Mouse (Mus musculus): ENCODE measurements around the gene Cpne4.

The Cpne4 gene

DNA sequence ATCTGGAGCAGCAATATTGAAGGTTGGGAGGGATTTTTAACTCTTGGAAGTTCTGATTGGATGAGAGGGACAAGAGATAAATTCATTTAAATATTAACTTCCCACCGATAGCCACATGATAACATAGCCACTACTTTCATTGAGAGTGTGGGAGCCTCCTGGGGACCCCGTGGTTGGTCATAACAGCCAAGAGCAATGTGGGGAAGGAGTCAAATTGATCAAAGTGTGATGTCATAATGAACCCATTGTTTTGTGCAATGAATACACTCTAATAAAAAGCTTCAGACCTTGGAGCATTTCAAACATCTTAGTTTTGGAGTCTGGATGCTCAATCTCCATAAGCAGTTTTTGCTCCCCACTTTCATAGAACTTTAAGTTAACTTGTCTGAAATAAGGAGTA is at the start of gene Cpne4:
Gene Cpne4 (plus strand): TSS at position 301 of the 400 bp plus-strand sequence.
- no peak for DNase-seq

DNA sequence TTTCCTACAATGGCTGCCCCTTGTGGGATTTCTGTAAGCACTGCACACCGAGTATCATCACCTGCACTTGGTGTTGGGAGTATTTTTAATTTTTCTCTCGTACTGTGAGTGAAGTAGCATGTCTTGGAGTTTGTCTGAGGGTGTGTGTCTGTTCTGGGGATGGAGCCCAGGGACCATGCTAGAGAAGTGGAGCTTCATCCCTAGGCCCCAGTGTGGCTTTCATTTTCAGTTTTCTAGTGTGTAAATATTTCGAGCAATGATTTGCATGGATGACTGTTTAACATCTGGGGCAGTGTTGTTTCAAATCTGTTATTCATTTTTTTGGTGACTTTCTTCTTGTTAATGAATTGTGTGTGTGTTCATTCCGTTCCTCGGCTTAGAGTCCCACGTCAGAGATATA is 31.9 kb upstream of the Cpne4 start:
- no peak for DNase-seq

DNA sequence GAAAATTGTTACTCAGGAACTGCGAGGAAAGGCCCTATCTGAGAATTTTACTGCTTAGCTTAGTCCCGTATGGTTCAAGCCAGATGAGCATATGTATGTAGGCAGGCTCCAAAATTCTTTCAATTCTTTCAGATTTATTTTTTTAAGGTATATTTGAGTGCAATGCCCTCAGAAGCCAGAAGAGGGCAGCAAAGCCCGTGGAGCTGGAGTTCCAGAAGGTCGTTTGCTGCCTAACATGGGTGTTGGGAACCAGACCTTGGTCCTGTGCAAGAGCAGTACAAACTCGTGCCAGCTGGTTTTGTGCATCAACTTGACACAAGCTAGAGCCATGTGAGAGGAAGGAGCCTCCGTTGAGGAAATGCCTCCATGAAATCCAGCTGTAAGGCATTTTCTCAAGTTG is 11.6 kb upstream of the Cpne4 start:
- no peak for DNase-seq

DNA sequence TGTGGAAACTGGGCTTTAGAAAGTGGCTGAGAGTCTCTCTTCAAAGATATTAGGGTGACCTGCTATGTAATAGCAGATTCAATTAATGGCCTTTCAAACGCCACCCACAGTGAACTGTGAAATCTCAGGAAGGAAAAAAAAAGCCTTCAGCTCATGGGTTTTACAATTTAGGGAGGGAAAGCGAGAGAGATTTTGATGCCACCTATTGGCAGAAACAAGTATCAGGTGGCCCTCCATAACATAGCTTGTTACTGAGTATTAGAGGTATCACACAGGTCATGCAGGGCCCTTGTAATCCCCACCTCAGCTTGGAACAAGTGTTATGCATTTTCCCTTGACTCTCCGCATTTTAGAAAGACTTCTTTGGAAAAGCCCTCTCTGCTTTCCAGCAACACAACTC is 18.7 kb downstream of the Cpne4 start:
- no peak for DNase-seq

DNA sequence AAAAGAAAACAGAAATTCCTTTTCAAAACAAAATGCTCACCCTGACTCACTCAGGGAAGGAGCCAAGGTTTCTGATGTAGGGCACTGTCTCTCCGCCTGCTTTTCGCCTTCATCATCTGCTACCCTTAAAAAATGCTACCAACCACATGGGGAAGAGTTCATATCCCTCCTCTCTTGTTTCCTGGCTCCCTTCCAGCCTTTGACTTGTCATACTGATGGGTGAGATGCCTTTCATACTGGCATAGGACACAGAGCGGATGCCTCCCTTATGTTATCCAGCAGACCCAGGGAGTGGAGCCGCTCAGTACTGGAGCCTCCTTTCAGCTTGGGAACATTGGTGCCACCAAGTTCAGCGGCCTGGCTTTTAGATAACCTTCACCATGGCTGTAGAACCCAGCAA is 19.4 kb downstream of the Cpne4 start:
- DNase-seq, result no peak

DNA sequence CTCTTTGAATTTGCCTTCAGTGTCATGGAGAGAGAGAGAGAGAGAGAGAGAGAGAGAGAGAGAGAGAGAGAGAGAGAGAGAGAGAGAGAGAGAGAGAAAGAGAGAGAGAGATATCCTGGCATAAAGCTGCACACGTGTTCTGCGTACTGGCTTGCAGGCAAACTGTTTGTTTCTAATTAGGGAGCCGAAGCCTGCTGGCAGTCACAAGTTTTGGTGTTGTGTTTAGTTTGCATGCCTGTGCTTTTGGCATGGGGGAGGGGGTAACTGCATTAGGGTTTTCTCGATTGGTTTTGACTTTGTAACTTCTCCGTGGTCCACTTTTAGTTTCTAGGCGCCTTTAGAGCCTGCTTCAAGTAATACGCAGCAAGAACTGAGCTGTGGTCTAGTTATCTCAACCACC is 20.0 kb downstream of the Cpne4 start:
- DNase-seq, result no peak

DNA sequence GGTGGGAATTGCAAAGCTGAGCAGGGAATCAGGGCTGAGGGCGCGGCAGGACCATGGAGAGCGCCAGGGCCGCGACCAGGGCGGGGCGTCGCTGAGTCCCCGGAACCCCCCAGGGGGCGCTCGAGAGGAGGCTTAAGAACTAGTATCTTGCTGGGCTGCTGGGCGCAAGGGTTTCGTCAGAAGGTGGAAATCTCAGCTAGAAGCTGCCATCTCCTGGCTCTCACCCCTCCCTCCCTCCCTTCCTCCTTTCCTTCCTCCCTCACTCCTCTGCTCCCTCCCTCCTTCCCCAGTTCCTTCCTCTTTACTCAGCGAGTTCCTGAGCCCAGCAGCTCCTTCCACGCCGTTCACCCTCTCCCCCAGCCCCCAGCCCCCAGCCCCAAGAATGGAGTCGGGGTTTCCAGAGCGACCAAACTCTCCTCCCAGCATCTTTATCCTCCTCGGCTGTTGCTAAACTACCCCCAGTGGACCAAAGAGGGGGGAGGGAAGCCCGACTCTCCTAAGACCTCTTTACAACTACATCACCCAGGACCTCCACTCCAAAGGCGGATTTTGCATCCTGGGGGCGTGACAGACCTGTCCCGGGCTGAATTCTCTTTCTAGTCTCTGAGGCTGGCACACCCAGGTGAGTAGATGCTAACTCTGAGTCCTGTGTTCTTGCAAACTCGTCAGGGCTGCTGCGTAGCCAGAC is 22.5 kb downstream of the Cpne4 start:
- peak; percentile 93 for DNase-seq

DNA sequence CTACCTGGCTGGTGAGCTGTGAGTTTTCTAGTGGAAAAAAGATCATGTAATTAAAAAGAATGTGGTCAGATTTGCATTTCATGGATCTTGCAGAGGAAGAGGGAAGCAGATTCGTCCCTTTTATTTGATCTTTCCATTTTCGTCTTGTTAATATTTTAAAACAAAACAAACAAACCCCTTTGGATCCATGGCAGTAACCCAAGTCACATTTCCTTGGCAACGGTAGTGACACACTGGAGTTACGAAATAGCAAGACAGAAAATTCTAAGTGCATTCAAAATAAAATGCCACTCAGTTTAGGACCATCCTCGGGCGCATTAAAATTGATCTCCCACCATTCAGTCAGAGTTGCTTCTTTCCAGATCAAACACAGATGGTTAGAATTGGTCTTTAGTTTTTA is 25.8 kb downstream of the Cpne4 start:
- no peak for DNase-seq

DNA sequence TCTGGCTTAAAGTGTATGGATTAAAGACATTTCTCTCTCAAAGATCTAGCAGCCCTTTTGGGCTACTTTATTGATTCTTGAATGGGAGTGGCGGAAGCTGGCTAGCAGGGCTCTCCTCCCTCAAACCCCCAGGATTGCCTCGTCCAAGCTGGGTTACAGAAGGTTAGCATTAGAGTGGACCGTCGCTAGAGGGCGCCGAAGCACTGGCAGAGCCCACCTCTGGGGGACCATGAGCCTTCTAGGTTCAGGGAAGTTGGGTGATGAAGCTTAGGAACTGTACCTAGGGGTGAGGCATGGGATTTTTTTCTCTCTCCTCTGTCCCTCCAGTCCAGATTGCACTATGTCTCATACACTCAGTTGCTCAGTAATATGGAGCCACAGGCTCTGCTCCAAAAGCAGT is 27.4 kb downstream of the Cpne4 start:
- DNase-seq, result peak; percentile 85

DNA sequence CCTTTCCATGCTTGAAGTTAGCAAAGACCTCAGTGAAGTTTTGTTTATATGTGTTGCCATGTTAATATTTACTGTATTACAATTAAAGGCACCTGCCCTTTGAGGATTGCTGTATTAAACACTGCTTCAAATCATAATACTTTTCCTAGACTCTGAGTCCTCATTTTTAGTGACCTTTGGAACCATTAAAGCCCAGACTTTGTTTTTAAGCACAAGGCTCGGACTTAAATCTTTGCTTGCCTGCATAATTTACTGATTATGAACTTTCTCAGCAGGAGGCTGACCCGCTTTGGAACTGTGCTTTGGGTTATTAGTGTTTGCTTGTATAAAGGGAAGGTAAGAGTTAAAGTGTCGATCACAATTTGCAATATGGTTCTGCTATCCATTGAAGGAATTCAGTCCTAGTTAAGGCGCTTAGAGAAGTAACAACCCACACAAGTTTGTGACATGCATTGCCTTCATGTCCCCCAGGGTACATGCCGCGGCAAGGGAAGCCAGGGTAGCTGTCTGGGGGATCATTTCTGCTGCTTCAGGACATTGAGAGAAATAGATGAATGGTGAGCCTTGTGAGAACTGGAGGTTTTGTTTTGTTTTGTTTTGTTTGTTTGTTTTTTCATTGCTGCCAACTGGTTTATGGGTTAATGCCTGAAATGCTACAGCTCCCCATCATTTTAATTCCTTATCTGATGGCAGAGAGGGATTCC is 35.0 kb downstream of the Cpne4 start:
- DNase-seq, result no peak

DNA sequence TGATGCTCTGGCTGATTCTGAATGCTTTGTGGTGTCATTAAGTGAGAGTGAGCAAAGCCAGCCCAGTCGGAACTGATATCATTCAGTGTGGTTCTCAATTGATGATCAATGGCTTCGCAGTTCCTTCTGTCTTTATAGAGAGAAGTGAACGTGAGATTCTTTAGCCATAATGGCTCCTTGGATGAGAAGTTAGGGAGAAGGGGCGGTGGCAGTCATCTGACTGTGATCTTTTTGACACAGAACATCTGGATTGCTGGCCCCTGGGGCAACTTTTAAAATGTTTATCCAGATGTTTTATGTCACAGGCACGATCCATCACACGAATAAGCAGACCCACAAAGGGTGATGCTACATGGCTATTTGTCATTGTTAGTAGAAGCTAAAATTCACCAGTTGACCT is 35.6 kb downstream of the Cpne4 start:
- DNase-seq, result no peak

DNA sequence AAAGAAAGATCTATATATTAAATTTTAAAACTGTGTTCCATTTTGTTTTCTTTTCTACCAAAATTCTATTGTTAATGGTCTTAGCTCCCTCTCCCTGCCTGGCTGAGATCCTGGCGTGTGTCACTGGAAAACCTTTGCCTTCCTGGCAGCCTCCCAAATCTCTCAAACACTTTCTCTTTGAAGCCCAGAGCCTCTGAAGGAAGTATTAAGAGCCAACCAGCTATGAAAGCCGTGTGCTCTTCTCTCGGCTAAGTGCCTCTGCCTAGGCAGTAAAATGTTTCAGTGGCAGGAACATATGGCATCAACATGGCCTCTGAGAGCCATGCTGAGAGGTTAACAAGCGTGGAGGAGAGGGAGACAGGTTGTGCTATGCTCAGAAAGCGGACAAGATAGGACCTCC is 47.5 kb downstream of the Cpne4 start:
- no peak for DNase-seq

DNA sequence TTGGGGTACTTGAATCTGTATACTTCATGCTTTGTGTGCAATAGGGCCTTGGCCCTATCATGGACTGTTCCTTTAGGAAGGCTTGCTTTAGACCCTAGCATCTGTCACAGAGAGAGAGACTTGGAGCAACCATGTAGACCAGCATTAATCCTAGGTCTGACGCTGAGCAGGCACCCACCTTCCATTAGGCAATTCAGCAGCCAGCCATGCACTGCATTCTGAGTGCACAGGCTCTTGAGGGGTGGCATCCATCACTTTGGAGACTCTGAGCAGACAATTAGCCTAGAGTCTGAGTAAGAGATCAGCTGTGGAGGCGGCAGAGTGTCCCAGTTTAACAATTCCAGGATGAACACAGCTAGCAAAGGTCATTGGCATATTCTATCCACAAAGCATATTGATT is 47.9 kb downstream of the Cpne4 start:
- DNase-seq, result no peak

DNA sequence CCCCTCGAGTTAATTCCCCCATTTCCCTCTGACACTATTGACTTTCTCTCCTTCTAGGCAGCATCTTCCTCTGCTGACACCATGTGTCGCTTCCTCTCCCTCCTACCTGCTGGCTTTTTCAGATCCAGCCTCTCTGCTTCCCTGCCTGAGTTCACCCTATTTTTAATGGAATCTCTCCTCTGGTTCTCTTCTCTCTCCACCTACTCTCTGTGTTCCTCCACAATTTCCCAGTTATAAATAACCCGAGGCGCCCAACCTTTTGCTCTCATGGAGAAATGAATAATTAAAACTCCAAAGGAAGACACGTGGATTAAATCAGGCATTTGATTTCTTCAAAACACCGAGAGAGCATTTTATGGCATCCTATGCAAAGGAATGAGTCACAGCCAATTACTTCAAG is 65.4 kb downstream of the Cpne4 start:
- no peak for DNase-seq

DNA sequence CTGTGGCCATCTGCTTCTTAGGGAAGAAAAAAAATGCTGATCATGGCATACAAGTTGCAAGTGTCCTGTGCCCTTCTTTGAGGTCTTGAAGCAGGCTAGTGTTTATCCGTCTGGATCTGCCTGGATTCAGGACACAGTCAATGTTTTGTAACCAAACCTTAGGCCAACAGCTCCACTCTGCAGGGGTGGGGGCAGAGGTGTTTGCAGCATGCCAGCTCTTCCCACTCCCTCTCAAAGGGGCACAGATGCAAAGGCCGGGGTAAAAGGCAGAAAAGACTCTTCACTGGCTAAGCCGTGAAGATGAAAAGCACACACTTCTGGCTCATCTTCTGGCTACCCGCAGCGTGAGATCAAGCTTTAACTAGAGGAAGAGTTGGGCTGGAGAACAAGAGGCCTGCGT is 69.6 kb downstream of the Cpne4 start:
- DNase-seq, result no peak

DNA sequence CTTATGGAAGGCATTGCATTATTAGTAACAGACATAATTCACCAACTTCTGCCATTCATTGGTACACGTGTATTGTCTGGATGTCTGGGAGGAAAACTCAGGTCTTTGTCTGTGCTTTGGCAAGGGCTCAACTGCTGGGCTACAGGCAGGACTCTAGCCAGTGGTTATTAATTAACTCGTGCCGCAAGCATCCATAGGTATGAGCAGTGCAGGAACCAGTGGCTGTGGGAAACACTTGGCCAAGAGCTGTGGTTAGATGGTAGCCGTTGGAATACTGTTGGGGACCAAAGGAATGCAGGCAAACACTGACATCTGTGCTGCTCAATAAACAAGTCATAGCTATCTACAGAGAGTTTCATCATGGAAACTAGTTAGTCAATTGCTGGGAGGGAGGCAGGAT is 76.5 kb downstream of the Cpne4 start:
- DNase-seq, result no peak

DNA sequence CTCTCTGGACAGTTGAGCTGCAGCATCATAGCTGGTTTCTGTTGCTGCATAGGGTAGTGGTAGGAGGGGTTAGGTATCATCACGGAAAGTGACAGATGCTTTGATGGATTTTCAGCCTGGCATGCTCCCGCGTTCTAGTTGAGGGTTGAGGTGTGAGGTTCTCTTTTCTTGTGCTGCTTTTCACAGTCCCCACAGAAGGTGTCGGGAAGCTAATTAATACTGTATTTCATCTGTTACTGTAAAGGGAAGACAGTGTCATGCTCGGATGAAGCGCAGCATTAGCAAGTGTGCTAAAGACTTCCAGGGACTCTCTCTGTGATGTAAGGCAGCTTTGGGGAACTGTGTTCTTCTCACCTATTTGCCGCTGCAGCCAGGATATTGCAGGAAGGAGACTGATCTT is 80.7 kb downstream of the Cpne4 start:
- DNase-seq, result no peak

DNA sequence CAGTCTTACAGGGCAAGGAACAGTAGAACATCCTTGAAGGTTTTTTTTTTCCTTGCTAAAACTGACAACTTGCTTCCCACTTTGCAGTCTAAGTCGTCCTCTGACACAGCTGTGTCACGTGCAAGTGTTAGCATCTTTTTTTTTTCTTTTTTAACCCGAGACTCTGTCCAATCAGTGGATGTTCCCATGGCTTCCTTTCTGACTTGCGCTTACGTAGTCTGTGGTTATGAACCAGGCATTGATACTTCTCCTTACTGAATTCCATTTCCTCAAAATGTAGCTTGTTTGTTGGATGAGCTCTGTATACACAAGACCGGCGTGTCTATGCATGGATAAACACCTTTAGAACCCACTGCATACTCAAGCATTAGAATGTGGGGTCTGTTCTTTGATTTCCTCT is 82.2 kb downstream of the Cpne4 start:
- DNase-seq, result no peak

DNA sequence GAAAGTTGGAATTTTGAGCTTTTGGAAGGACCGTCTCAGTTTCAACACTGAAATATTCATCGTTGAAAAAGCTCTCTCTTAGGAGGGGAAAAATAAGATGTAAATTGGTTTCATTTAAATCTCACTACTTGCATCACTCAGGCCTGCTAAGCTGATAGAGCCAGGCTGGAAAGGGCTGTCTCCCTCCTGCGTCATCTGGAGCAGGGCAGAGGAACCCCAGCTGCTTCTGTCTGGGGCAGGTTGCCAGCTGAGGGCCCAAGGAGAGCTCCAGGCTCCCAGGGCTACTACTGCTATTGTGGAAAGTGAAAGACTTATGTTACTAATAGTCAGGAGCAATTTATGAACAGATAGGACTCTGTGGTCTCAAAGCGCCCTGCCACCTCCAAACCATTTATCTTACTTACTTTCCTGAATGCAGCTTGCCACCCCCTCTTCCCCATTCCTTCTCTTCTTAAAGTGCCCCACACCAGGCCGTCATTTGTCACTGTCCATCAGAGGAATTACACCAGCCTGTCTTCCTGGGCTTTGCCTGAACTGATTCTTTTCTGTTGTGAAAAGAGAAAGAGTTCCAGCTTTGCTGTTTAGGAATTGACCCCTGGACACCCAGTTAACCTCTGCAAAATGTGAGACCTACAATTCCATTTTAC is 99.4 kb downstream of the Cpne4 start:
- peak; percentile 51 for DNase-seq

DNA sequence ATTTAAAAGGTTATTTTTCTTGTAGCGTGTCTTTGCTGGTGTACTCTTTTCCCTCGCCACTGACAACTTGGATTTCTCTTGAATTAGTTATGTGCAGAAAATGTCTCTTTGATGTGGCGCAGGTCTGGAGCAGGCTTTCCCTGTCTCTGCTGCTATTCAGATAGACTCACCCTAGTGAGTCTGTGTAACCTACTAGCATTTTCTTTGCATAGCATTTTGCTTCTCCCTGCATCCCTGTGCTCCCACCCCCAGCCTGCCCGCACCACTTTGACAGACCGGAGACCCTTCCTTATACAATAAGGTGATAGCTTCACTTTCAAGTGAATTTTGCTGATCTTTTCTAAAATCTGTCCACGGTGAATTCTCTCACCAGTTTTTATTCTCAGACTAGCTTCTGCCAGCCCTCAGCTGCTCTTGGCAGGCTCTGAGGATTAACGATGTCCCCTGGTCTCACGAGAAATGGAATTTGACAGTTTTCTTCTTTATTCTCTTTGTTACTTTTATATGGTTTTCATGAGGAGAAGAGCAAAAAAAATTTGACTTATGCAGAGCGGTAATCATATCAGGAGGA is 105.7 kb downstream of the Cpne4 start:
- no peak for DNase-seq

DNA sequence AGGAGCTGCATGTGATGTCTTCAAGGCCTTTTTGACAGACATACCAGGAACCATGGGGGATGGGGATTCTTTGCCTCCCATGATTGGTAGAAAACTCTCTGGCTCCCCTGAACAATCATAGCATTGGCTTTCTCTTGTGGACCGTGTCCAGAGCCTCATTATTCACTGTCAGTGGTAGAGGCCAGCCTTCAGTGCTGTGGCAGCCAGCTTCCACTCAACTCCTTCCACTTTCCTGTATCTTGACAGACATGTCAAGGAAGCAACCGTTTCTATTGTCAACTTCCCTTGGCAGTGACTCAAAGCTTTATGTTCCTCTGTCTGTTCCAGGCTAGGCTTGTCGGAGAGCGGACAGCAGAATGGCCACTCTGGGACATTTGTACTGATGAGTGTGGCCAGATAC is 112.7 kb downstream of the Cpne4 start:
- no peak for DNase-seq

DNA sequence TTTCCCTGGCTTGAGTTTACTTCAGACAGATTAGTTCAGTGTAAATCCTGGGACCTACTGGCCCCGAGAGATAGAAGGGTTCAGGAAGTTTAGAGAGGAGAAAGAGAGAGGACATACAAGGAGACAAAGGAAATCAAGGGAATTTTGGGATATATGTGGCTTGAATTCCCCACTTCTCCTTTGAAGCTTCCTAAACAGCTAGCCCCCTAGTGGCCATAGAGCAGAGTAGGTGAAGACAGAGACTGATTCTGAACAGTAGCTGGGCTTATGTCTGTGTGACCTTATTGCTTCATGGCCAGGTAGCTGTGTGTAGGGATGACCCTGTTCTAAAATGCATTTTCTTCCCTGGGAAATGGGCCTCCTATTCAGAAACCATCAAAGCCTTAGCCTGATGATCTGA is 129.6 kb downstream of the Cpne4 start:
- DNase-seq, result no peak

DNA sequence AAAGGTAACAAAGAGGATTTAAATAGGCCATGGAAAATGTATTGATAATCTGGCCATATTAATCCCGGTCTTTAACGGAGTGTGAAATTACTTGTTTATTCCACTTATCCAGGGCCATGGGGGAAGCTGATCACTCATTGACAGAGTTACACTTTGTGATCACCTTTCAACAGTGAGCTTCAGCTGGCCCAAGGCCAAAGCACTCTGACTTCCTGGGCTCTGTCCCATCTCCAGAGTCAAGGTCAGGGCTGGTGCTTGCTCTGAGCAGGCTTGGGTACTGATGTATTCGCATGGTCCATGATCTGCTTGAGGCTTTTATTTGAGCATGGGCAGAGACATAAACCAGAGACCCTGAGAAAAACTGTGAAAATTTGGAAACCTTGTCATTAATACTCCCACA is 131.5 kb downstream of the Cpne4 start:
- DNase-seq, result no peak

DNA sequence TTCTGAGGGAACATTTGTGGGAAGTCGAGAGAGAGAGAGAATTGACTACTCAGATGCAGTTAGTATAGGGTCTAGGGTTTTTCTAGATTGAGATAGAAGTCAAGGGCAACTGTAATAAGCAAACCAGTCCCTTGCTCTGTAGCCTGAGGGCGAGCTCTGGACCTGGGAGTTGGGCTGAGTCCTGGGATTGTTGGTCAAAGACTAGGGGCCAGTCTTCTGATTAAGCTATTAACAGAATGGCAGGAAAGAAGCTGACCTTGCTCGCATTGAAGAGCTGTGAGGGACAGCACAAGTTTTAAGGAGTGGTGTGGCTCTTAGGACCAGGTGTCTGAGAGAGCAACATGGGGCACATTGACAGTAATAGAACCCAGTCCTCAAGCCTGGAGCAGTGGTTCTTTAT is 140.0 kb downstream of the Cpne4 start:
- DNase-seq, result no peak

Measured in right cerebral cortex, postnatal 4 days (tissue).